Mouse (Mus musculus) CH12.LX (cell line): Measurements from ENCODE around the gene Phactr3. TPM values are rescaled to one million over a fixed set of nuclear protein-coding genes. Genes with fewer than 3 reads are reported as not detected.

Experiments used
- DNase-seq: peaks from one replicate; pipeline ENCODE4 v3.0.0-alpha.2; 2013; ENCODE audit errors: extremely low read depth
- H3K27ac ChIP-seq: 2 replicates; pipeline ENCODE4 v1.5.1; 2012; ENCODE audit warnings: low read depth, mild to moderate bottlenecking, control low read depth, moderate library complexity; ENCODE audit not compliant: insufficient read depth
- H3K27me3 ChIP-seq: replicated peaks from 2 replicates; pipeline ENCODE3; 2012; ENCODE audit warnings: inconsistent platforms
- H3K36me3 ChIP-seq, 2 experiments: replicated peaks in 1 of 2; 2 replicates each; pipeline versions ENCODE3 to v1.6.1; 2012; ENCODE audit warnings: inconsistent platforms in 1 of 2, low read length in 1 of 2, mild to moderate bottlenecking in 1 of 2, mixed read lengths in 1 of 2, moderate library complexity in 1 of 2; ENCODE audit not compliant: control insufficient read depth in 1 of 2, insufficient read depth in 1 of 2
- H3K4me1 ChIP-seq, 2 experiments: 2 replicates each; pipeline ENCODE4 v1.6.1; 2012; ENCODE audit warnings: inconsistent platforms in 1 of 2, moderate library complexity in 1 of 2; ENCODE audit not compliant: insufficient read depth in 2 of 2, control insufficient read depth in 1 of 2
- H3K4me2 ChIP-seq: 2 replicates; pipeline ENCODE4 v1.6.1; 2012; ENCODE audit warnings: low read depth, mild to moderate bottlenecking, control low read depth; ENCODE audit not compliant: poor library complexity, insufficient read depth, severe bottlenecking
- H3K4me3 ChIP-seq, 3 experiments: fragments of 150-350 bp in 1 of 3; sonication (generic) in 1 of 3; replicated peaks in 1 of 3; 2 replicates each; pipeline versions ENCODE3 to v1.5.1; 2011 to 2012; ENCODE audit warnings: low read depth in 2 of 3, low read length in 2 of 3, mild to moderate bottlenecking in 2 of 3, moderate library complexity in 2 of 3, control low read depth in 1 of 3, improper control_type of control experiment in 1 of 3, inconsistent platforms in 1 of 3, mixed read lengths in 1 of 3; ENCODE audit not compliant: poor library complexity in 1 of 3
- H3K79me2 ChIP-seq: replicated peaks from 2 replicates; pipeline ENCODE4 v1.6.1; 2012; ENCODE audit warnings: mild to moderate bottlenecking, moderate library complexity; ENCODE audit not compliant: control insufficient read depth, poor library complexity, insufficient read depth, severe bottlenecking; ENCODE audit errors: extremely low read depth
- H3K9ac ChIP-seq: 2 replicates; pipeline ENCODE4 v1.6.1; 2012; ENCODE audit warnings: low read depth, mild to moderate bottlenecking, control low read depth, moderate library complexity; ENCODE audit not compliant: insufficient read depth
- H3K9me3 ChIP-seq: replicated peaks from 2 replicates; pipeline ENCODE3; 2012; ENCODE audit warnings: low read length, inconsistent platforms, mixed read lengths
- CHD2 ChIP-seq: IDR thresholded peaks from 2 replicates; pipeline ENCODE4 v1.6.1; 2011; ENCODE audit warnings: low read length, improper control_type of control experiment
- CTCF ChIP-seq, 2 experiments: IDR thresholded peaks in 1 of 2; conservative IDR thresholded peaks in 1 of 2; 2 replicates each; pipeline ENCODE4 v1.5.1; 2011 to 2012; ENCODE audit warnings: low read depth in 2 of 2, low read length in 2 of 2, improper control_type of control experiment in 1 of 2, inconsistent platforms in 1 of 2, mild to moderate bottlenecking in 1 of 2, moderate library complexity in 1 of 2
- E2F4 ChIP-seq: IDR thresholded peaks from 2 replicates; pipeline ENCODE4 v1.6.1; 2011; ENCODE audit warnings: low read depth, low read length, improper control_type of control experiment; ENCODE audit not compliant: insufficient replicate concordance
- ELF1 ChIP-seq: IDR thresholded peaks from 2 replicates; pipeline ENCODE4 v1.6.1; 2014; ENCODE audit warnings: low read depth, mild to moderate bottlenecking, inconsistent platforms, low read length, improper control_type of control experiment
- EP300 ChIP-seq: IDR thresholded peaks from 2 replicates; pipeline ENCODE4 v1.6.1; 2011; ENCODE audit warnings: low read length, improper control_type of control experiment
- ETS1 ChIP-seq: conservative IDR thresholded peaks from 2 replicates; pipeline ENCODE4 v1.6.1; 2012; ENCODE audit warnings: low read depth, mild to moderate bottlenecking, inconsistent platforms, low read length, improper control_type of control experiment, moderate library complexity
- GABPA ChIP-seq: IDR thresholded peaks from 2 replicates; pipeline ENCODE4 v1.6.1; 2012; ENCODE audit warnings: low read depth, low read length, improper control_type of control experiment, inconsistent platforms; ENCODE audit not compliant: insufficient replicate concordance
- IRF4 ChIP-seq: IDR thresholded peaks from 2 replicates; pipeline ENCODE4 v1.6.1; 2014; ENCODE audit warnings: low read depth, mild to moderate bottlenecking, inconsistent platforms, low read length, improper control_type of control experiment
- JUND ChIP-seq: conservative IDR thresholded peaks from 2 replicates; pipeline ENCODE4 v1.6.1; 2011; ENCODE audit warnings: low read depth, low read length, improper control_type of control experiment
- KAT2A ChIP-seq: IDR thresholded peaks from 2 replicates; pipeline ENCODE4 v1.6.1; 2012; ENCODE audit warnings: low read length, improper control_type of control experiment, inconsistent platforms; ENCODE audit not compliant: insufficient replicate concordance
- MAFK ChIP-seq: IDR thresholded peaks from 2 replicates; pipeline ENCODE4 v1.6.1; 2011; ENCODE audit warnings: low read length, improper control_type of control experiment; ENCODE audit not compliant: insufficient replicate concordance
- MAX ChIP-seq: IDR thresholded peaks from 2 replicates; pipeline ENCODE4 v1.6.1; 2011; ENCODE audit warnings: low read length, improper control_type of control experiment
- MXI1 ChIP-seq: IDR thresholded peaks from 2 replicates; pipeline ENCODE4 v1.6.1; 2011; ENCODE audit warnings: mild to moderate bottlenecking, low read depth, low read length, improper control_type of control experiment
- MYC ChIP-seq: IDR thresholded peaks from 2 replicates; pipeline ENCODE4 v1.6.1; 2011; ENCODE audit warnings: low read depth, mild to moderate bottlenecking, improper control_type of control experiment, low read length
- NRF1 ChIP-seq: IDR thresholded peaks from 2 replicates; pipeline ENCODE4 v1.6.1; 2014; ENCODE audit warnings: low read depth, mild to moderate bottlenecking, inconsistent platforms, low read length, improper control_type of control experiment, moderate library complexity
- PAX5 ChIP-seq: IDR thresholded peaks from 2 replicates; pipeline ENCODE4 v1.6.1; 2012; ENCODE audit warnings: low read length, inconsistent platforms, mixed read lengths
- POLR2A ChIP-seq: IDR thresholded peaks from 2 replicates; pipeline ENCODE4 v1.6.1; 2011; ENCODE audit warnings: low read depth, mild to moderate bottlenecking, improper control_type of control experiment, low read length
- RAD21 ChIP-seq: IDR thresholded peaks from 2 replicates; pipeline ENCODE4 v1.6.1; 2011; ENCODE audit warnings: low read depth, mild to moderate bottlenecking, low read length, improper control_type of control experiment, moderate library complexity
- RCOR1 ChIP-seq: conservative IDR thresholded peaks from 2 replicates; pipeline ENCODE4 v1.6.1; 2012; ENCODE audit warnings: low read depth, mild to moderate bottlenecking, inconsistent platforms, low read length, improper control_type of control experiment
- SIN3A ChIP-seq: IDR thresholded peaks from 2 replicates; pipeline ENCODE4 v1.6.1; 2012; ENCODE audit warnings: low read length, improper control_type of control experiment, inconsistent platforms
- TCF12 ChIP-seq: IDR thresholded peaks from 2 replicates; pipeline ENCODE4 v1.6.1; 2014; ENCODE audit warnings: low read depth, mild to moderate bottlenecking, inconsistent platforms, low read length, improper control_type of control experiment
- UBTF ChIP-seq: IDR thresholded peaks from 2 replicates; pipeline ENCODE4 v1.6.1; 2012; ENCODE audit warnings: low read depth, mild to moderate bottlenecking, inconsistent platforms, low read length, improper control_type of control experiment, moderate library complexity
- USF1 ChIP-seq: IDR thresholded peaks from 2 replicates; pipeline ENCODE4 v1.6.1; 2014; ENCODE audit warnings: low read depth, mild to moderate bottlenecking, inconsistent platforms, low read length, improper control_type of control experiment
- USF2 ChIP-seq: conservative IDR thresholded peaks from 2 replicates; pipeline ENCODE4 v1.6.1; 2011; ENCODE audit warnings: low read depth, low read length, improper control_type of control experiment
- ZMIZ1 ChIP-seq: IDR thresholded peaks from 2 replicates; pipeline ENCODE4 v1.6.1; 2012; ENCODE audit warnings: low read depth, mild to moderate bottlenecking, inconsistent platforms, low read length, improper control_type of control experiment
- ZNF384 ChIP-seq: IDR thresholded peaks from 2 replicates; pipeline ENCODE4 v1.6.1; 2012; ENCODE audit warnings: low read depth, low read length, improper control_type of control experiment, inconsistent platforms
- dilution Hi-C: fragments of 300-500 bp; cut with MboI; formaldehyde crosslinking; loops from 2 replicates; pipeline ENCODE4 v1.14.3; 2020; ENCODE audit warnings: low sequenced_read_pairs; ENCODE audit not compliant: extremely low pct_unique_long_range_greater_than_20kb, extremely low pct_ligation_motif_present
- in situ Hi-C: fragments of 300-500 bp; cut with MboI; formaldehyde crosslinking; loops from 3 replicates; pipeline ENCODE4 v1.14.3; 2019; ENCODE audit warnings: low sequenced_read_pairs, low pct_ligation_motif_present, low pct_unique_long_range_greater_than_20kb, mixed read lengths
- polyA plus RNA-seq: library from polyadenylated mRNA; unstranded; fragments of >175 nt; gene quantifications from 2 replicates; pipeline ENCODE4 v1.2.1, GENCODE M21; 2012; ENCODE audit warnings: low read depth; ENCODE audit not compliant: insufficient read length
- total RNA-seq, 2 experiments: library from RNA; depleted of rRNA; stranded (reverse); fragments of 300-350 nt in 1 of 2; fragments of >200 nt in 1 of 2; gene quantifications; 2 replicates each; pipeline ENCODE4 v1.2.3; 2012 to 2014

The Phactr3 gene
- total and polyA plus RNA-seq, 3 experiments = 0.21 to 0.75 TPM; not detected in 1

DNA sequence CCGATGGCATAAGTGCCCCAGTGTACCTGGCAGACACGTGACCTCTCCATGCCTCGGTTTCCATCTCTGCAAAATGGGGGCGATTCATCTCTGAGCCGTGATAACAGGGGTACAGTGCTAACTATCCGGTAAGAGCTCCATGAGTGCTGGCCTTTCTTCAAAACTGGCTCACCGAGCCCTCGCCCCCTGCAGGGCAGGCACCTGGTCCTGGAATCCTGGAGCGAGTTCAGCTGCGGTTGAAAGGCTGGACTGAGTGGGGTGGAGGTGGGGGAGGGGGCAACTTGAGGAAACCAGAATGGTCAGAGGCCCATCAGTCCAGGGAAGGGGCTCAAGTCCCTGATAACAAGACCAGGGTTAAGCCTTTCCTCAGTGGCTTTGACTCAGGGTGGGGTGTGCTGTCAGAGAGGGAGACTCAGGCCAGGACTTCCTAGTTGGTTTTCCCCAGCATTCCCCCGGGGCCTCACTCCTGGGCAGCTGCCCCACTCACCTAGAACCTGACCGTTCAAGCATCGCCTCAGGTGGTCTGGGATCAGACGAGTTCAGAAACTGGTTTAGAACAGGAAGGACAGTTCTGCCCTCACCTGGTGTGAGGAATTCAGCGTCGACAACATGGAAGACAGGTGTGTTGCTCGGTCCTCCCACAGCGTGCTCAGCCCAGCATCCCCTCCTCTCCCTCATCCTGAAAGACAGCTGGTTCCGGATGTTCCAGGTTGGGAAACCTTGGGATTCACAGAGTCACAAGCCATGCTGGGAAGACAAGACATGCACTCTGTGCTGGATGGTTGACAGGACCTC, 983 bp downstream of the Phactr3 start:
- dilution Hi-C loops (no loop called here), in situ Hi-C loops (no loop called here)
- TF ChIP-seq MAX (no peak), IRF4 (no peak), SIN3A (no peak), ELF1 (no peak), ZMIZ1 (no peak), E2F4 (no peak), RAD21 (no peak), PAX5 (no peak), USF2 (no peak), MYC (no peak), KAT2A (no peak), USF1 (no peak), GABPA (no peak), JUND (no peak), MAFK (no peak)
- Histone ChIP-seq H3K36me3 (no peaks in the 10 kb centered on the region), H3K4me2 (no peak overlapping the region), H3K27me3 (peaks cover 61% of the 10 kb centered on the region), H3K4me3 (no peak overlapping the region), H3K9me3 (no peaks in the 10 kb centered on the region), H3K79me2 (no peaks in the 10 kb centered on the region), H3K27ac (no peak overlapping the region), H3K4me1 (peaks cover 0 to 5% of the 10 kb centered on the region in 2 experiments; a peak in 1 of 4 replicates), H3K9ac (no peak overlapping the region)
- DNase-seq = no peak

DNA sequence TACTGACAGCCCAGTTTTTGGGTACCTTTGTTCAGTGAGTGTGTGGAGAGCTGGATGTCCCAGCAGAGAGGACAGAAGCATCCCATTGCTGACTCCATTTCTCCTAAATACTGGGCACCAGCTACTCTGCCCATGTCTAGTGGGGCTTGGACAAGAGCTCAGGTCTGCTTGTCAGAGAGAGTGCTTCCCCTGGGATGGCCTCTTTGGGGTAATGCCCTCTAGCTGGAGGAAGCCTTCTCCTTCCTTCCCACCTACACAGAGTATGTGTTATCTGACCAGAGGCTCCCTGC, 1.5 kb downstream of the Phactr3 start:
- peaks cover 66% of the 10 kb centered on the region for H3K27me3 ChIP-seq
- DNase-seq = no peak
- H3K4me2 ChIP-seq = no peak overlapping the region
- no peak overlapping the region for H3K9ac ChIP-seq
- in situ Hi-C loops (no loop called here), dilution Hi-C loops (no loop called here)
- H3K36me3 ChIP-seq = no peaks in the 10 kb centered on the region
- no peaks in the 10 kb centered on the region for H3K79me2 ChIP-seq
- H3K27ac ChIP-seq = no peak overlapping the region
- peaks cover 0 to 5% of the 10 kb centered on the region in 2 experiments; a peak in 1 of 4 replicates for H3K4me1 ChIP-seq
- no peaks in the 10 kb centered on the region for H3K9me3 ChIP-seq
- no peak overlapping the region for H3K4me3 ChIP-seq
- TF ChIP-seq NRF1 = no peak
- no peak for TF ChIP-seq IRF4
- TF ChIP-seq PAX5 = no peak
- TF ChIP-seq CTCF (conservative IDR thresholded peaks at IDR 0.05 in 1 of 2, IDR thresholded peaks at IDR 0.05 in 1 of 2; ENCODE audit: low read depth in 2 of 2, low read length in 2 of 2) = no peak
- TF ChIP-seq MXI1 = no peak
- no peak for TF ChIP-seq POLR2A
- no peak for TF ChIP-seq CHD2
- no peak for TF ChIP-seq ZMIZ1
- no peak for TF ChIP-seq ZNF384
- TF ChIP-seq EP300 = no peak
- no peak for TF ChIP-seq ETS1
- no peak for TF ChIP-seq UBTF
- no peak for TF ChIP-seq RCOR1
- no peak for TF ChIP-seq TCF12
- no peak for TF ChIP-seq MYC
- TF ChIP-seq SIN3A = no peak
- TF ChIP-seq MAFK = no peak
- TF ChIP-seq USF2 = no peak
